Mouse (Mus musculus): ENCODE results near the gene 0610012G03Rik. TPM values are rescaled to one million over a fixed set of nuclear protein-coding genes. Genes with fewer than 3 reads are reported as not detected.
"Not testable (repeated sequence)": the region's sequence is repeated elsewhere in the genome, so short reads cannot be mapped to it uniquely, and the experiment has no call there.

0610012G03Rik gene
- polyA plus RNA-seq, 1 experiment from 2014 or later: 132 TPM

GRCm38 (mm10) chr16:31947901-31948316 lies 385 bp downstream of the 0610012G03Rik start:
- ATAC-seq: no peak
- Histone ChIP-seq H3K4me2 (ENCODE audit: low read length) (peak overlapping the region; percentile 95), H3K27me3 (replicated peaks; ENCODE audit: control insufficient read depth, insufficient read depth, low read length) (no peaks in the 10 kb centered on the region), H3K36me3 (ENCODE audit: control insufficient read depth, insufficient read depth, low read length) (peaks cover 2% of the 10 kb centered on the region; the same call in 1 of the 2 replicates), H3K27ac (ENCODE audit: low read depth, low read length) (peak overlapping the region; percentile 92), H3K4me1 (ENCODE audit: control insufficient read depth, insufficient read depth, low read depth, low read length) (peaks cover 43% of the 10 kb centered on the region), H3K4me3 (ENCODE audit: low read length) (peak overlapping the region; percentile 81), H3K9me3 (ENCODE audit: control insufficient read depth, low read length) (no peaks in the 10 kb centered on the region), H3K9ac (ENCODE audit: low read depth, low read length) (peak overlapping the region; percentile 89)
- WGBS: under 1% methylated on average over 37 of the region's 38 CpGs

DNA sequence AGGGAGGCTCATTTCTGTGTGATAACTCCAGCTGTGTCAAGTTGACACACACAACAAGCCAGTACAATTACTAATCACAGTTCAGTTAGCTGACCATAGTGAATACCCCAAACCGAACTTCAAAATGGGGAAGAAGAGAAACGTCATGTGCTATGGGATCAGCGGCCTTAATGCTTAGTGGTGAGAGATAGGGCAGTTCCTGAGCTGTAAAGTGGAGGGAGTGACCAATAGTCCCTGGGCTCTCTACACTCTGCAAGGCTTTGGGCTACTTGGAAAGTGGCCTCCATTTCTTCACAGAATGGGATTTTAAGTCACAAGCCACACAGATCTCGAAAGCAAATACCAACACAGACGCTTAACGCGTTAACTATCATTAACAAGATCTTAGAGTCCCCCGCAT lies 961 bp downstream of the 0610012G03Rik start:
- no peak for ATAC-seq
- Histone ChIP-seq H3K9me3 (ENCODE audit: control insufficient read depth, low read length) (no peaks in the 10 kb centered on the region), H3K4me2 (ENCODE audit: low read length) (peak overlapping the region; percentile 95), H3K4me3 (ENCODE audit: low read length) (peak overlapping the region; percentile 81), H3K36me3 (ENCODE audit: control insufficient read depth, insufficient read depth, low read length) (peaks cover 2% of the 10 kb centered on the region; the same call in 1 of the 2 replicates), H3K27ac (ENCODE audit: low read depth, low read length) (peak overlapping the region; percentile 92), H3K27me3 (replicated peaks; ENCODE audit: control insufficient read depth, insufficient read depth, low read length) (no peaks in the 10 kb centered on the region), H3K9ac (ENCODE audit: low read depth, low read length) (peak overlapping the region; percentile 89), H3K4me1 (ENCODE audit: control insufficient read depth, insufficient read depth, low read depth, low read length) (peaks cover 43% of the 10 kb centered on the region)
- 45% methylated on average over 8 of the region's 8 CpGs for WGBS

DNA sequence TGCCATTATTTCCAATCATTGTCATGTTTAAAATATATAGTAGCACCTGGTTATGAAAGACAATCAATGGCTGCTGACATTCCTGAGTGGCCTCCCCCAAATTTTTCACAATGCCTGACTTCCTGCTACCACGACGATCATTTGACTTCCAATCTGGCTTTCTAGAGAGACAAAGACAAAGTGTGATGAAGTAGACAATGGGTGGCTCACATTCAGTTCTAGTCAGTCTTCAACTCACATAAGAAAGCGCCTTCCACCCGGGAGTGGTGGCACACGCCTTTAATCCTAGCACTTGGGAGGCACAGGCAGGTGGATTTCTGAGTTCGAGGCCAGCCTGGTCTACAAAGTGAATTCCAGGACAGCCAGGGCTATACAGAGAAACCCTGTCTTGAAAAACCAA lies 2.3 kb downstream of the 0610012G03Rik start:
- H3K4me1 ChIP-seq (ENCODE audit: control insufficient read depth, insufficient read depth, low read depth, low read length): peaks cover 43% of the 10 kb centered on the region
- ATAC-seq; H3K4me2 ChIP-seq (ENCODE audit: low read length); H3K4me3 ChIP-seq (ENCODE audit: low read length); H3K27ac ChIP-seq (ENCODE audit: low read depth, low read length); H3K27me3 ChIP-seq (replicated peaks; ENCODE audit: control insufficient read depth, insufficient read depth, low read length); H3K36me3 ChIP-seq (ENCODE audit: control insufficient read depth, insufficient read depth, low read length); H3K9ac ChIP-seq (ENCODE audit: low read depth, low read length); H3K9me3 ChIP-seq (ENCODE audit: control insufficient read depth, low read length): not testable (repeated sequence)
- 85% methylated on average over 6 of the region's 6 CpGs for WGBS

DNA sequence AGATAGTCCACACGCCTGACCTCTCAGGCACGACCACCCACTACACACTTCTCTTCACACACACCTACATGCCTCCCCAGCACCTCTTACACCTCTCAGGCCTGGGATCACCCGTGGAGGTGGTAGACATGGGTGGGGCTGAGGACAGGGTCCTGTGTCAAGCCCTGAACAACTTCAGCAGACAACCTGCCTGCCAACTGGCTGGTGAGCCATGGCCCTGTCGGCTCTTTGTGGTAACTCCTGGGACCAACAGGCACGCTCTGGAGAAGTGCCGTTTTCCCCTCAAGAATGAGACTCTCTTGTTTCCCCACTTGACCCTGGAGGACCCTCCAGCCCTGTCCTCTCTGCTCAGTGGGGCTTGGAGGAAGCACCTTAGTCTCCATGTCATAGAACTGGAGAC lies 2.9 kb downstream of the 0610012G03Rik start:
- 90% methylated on average over 6 of the region's 6 CpGs for WGBS
- no peaks in the 10 kb centered on the region for H3K27me3 ChIP-seq (replicated peaks; ENCODE audit: control insufficient read depth, insufficient read depth, low read length)
- H3K4me2 ChIP-seq (ENCODE audit: low read length): no peak overlapping the region
- H3K27ac ChIP-seq (ENCODE audit: low read depth, low read length): no peak overlapping the region
- H3K4me3 ChIP-seq (ENCODE audit: low read length): no peak overlapping the region
- peaks cover 43% of the 10 kb centered on the region for H3K4me1 ChIP-seq (ENCODE audit: control insufficient read depth, insufficient read depth, low read depth, low read length)
- ATAC-seq: no peak
- H3K36me3 ChIP-seq (ENCODE audit: control insufficient read depth, insufficient read depth, low read length): peaks cover 2% of the 10 kb centered on the region; the same call in 1 of the 2 replicates
- H3K9ac ChIP-seq (ENCODE audit: low read depth, low read length): no peak overlapping the region
- H3K9me3 ChIP-seq (ENCODE audit: control insufficient read depth, low read length): no peaks in the 10 kb centered on the region

DNA sequence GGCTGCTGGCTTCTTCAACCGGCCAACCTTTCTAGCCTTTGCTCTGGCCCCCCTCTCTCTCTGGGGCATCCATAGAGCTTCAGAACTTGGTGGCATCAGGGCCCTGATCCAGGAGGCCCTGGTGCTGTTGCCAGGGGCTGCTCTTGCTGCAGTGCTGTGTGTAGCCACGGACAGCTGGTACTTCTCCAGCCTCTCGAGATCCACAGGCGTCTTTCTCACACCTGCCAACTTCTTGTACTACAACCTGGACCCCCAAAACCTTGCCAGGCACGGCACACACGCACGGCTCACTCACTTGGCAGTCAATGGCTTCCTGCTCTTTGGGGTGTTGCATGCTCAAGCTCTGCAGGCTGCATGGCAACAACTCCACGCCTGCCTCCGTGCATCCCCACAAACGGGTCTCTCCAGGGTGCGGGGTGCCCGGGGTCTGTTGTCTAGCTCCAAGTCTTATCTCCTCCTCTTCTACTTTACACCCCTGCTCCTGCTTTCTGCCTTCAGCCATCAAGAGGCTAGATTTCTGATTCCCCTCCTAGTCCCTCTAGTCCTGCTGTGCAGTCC lies 3.5 kb downstream of the 0610012G03Rik start:
- WGBS: 85% methylated on average over 12 of the region's 12 CpGs
- Histone ChIP-seq H3K9ac (ENCODE audit: low read depth, low read length) (no peak overlapping the region), H3K4me3 (ENCODE audit: low read length) (no peak overlapping the region), H3K4me2 (ENCODE audit: low read length) (no peak overlapping the region), H3K36me3 (ENCODE audit: control insufficient read depth, insufficient read depth, low read length) (peaks cover 2% of the 10 kb centered on the region; the same call in 1 of the 2 replicates), H3K9me3 (ENCODE audit: control insufficient read depth, low read length) (no peaks in the 10 kb centered on the region), H3K4me1 (ENCODE audit: control insufficient read depth, insufficient read depth, low read depth, low read length) (peaks cover 42% of the 10 kb centered on the region), H3K27ac (ENCODE audit: low read depth, low read length) (no peak overlapping the region), H3K27me3 (replicated peaks; ENCODE audit: control insufficient read depth, insufficient read depth, low read length) (no peaks in the 10 kb centered on the region)
- no peak for ATAC-seq

GRCm38 (mm10) chr16:31943980-31944379 lies 4.3 kb downstream of the 0610012G03Rik start:
- Histone ChIP-seq H3K4me3 (ENCODE audit: low read length) (no peak overlapping the region), H3K4me2 (ENCODE audit: low read length) (peak overlapping the region; percentile 20; the same call in 1 of the 2 replicates), H3K27ac (ENCODE audit: low read depth, low read length) (no peak overlapping the region), H3K27me3 (replicated peaks; ENCODE audit: control insufficient read depth, insufficient read depth, low read length) (no peaks in the 10 kb centered on the region), H3K9me3 (ENCODE audit: control insufficient read depth, low read length) (no peaks in the 10 kb centered on the region), H3K9ac (ENCODE audit: low read depth, low read length) (no peak overlapping the region; the same call in 1 of the 2 replicates), H3K4me1 (ENCODE audit: control insufficient read depth, insufficient read depth, low read depth, low read length) (peaks cover 34% of the 10 kb centered on the region), H3K36me3 (ENCODE audit: control insufficient read depth, insufficient read depth, low read length) (peaks cover 2% of the 10 kb centered on the region; the same call in 1 of the 2 replicates)
- 5% methylated on average over 10 of the region's 10 CpGs for WGBS
- peak; percentile 34; the same call in 1 of the 2 replicates for ATAC-seq

- H3K9ac ChIP-seq (ENCODE audit: low read depth, low read length): no peak overlapping the region
- H3K27ac ChIP-seq (ENCODE audit: low read depth, low read length): no peak overlapping the region
- WGBS: 74% methylated on average over 2 of the region's 2 CpGs
- H3K4me3 ChIP-seq (ENCODE audit: low read length): no peak overlapping the region
- H3K9me3 ChIP-seq (ENCODE audit: control insufficient read depth, low read length): no peaks in the 10 kb centered on the region
- H3K4me2 ChIP-seq (ENCODE audit: low read length): no peak overlapping the region
- H3K27me3 ChIP-seq (replicated peaks; ENCODE audit: control insufficient read depth, insufficient read depth, low read length): no peaks in the 10 kb centered on the region
- H3K4me1 ChIP-seq (ENCODE audit: control insufficient read depth, insufficient read depth, low read depth, low read length): peaks cover 15% of the 10 kb centered on the region
- ATAC-seq: no peak
- H3K36me3 ChIP-seq (ENCODE audit: control insufficient read depth, insufficient read depth, low read length): peaks cover 2% of the 10 kb centered on the region; the same call in 1 of the 2 replicates
Measured at GRCm38 (mm10) chr16:31940586-31940985, 7.7 kb downstream of the 0610012G03Rik start.

DNA sequence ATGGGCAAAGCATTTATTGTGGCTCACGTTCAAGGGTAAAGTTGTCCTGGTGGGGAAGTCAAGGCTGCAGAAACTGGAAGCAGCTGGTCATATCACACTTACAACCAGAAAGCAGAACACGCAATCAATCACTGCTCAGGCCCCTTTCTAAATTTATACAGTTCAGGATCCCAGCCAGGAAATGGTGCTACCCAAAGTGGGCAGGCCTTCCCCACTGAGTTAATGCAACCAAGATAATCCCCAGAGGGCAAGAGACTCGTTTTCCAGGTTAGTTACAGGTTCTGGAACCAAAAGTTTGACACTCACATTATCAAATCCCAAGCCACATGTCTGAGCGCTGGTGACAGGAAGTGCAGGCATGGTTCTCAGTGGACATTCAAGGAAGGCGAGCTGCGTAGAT lies 9.4 kb downstream of the 0610012G03Rik start:
- no peak overlapping the region for H3K4me3 ChIP-seq (ENCODE audit: low read length)
- no peaks in the 10 kb centered on the region for H3K9me3 ChIP-seq (ENCODE audit: control insufficient read depth, low read length)
- H3K4me1 ChIP-seq (ENCODE audit: control insufficient read depth, insufficient read depth, low read depth, low read length): peaks cover 19% of the 10 kb centered on the region
- no peak overlapping the region for H3K4me2 ChIP-seq (ENCODE audit: low read length)
- H3K27me3 ChIP-seq (replicated peaks; ENCODE audit: control insufficient read depth, insufficient read depth, low read length): no peaks in the 10 kb centered on the region
- H3K27ac ChIP-seq (ENCODE audit: low read depth, low read length): no peak overlapping the region
- no peak for ATAC-seq
- no peak overlapping the region for H3K9ac ChIP-seq (ENCODE audit: low read depth, low read length)
- 72% methylated on average over 6 of the region's 6 CpGs for WGBS
- H3K36me3 ChIP-seq (ENCODE audit: control insufficient read depth, insufficient read depth, low read length): no peaks in the 10 kb centered on the region

GRCm38 (mm10) chr16:31936568-31936967 lies 11.7 kb downstream of the 0610012G03Rik start:
- Histone ChIP-seq H3K9me3 (ENCODE audit: control insufficient read depth, low read length) (no peaks in the 10 kb centered on the region), H3K4me1 (ENCODE audit: control insufficient read depth, insufficient read depth, low read depth, low read length) (peaks cover 27% of the 10 kb centered on the region), H3K9ac (ENCODE audit: low read depth, low read length) (no peak overlapping the region), H3K27me3 (replicated peaks; ENCODE audit: control insufficient read depth, insufficient read depth, low read length) (no peaks in the 10 kb centered on the region), H3K36me3 (ENCODE audit: control insufficient read depth, insufficient read depth, low read length) (no peaks in the 10 kb centered on the region), H3K4me2 (ENCODE audit: low read length) (no peak overlapping the region), H3K4me3 (ENCODE audit: low read length) (no peak overlapping the region), H3K27ac (ENCODE audit: low read depth, low read length) (no peak overlapping the region)
- ATAC-seq: no peak
- WGBS: 86% methylated on average over 4 of the region's 4 CpGs
